Mouse (Mus musculus) lung, embryonic 15.5 days (tissue): Measurements from ENCODE around the gene Dcun1d4. TPM values are rescaled to one million over a fixed set of nuclear protein-coding genes. Genes with fewer than 3 reads are reported as not detected.

Experiments used
- ATAC-seq: fragments of 200-750 bp; cut with Nextera tagmentation; 2 replicates; pipeline ENCODE4 v1.8.0; 2017; ENCODE audit warnings: moderate number of reproducible peaks, borderline replicate concordance; ENCODE audit not compliant: low FRiP score, low TSS enrichment; ENCODE audit errors: extremely low read depth
- H3K27ac ChIP-seq: fragments of 300-500 bp; sonication (generic); 2 replicates; pipeline ENCODE4 v1.5.1; 2015; ENCODE audit warnings: moderate library complexity, mild to moderate bottlenecking, inconsistent platforms
- H3K27me3 ChIP-seq: fragments of 300-500 bp; sonication (generic); 2 replicates; pipeline ENCODE4 v1.6.1; 2015; ENCODE audit warnings: inconsistent platforms
- H3K36me3 ChIP-seq: fragments of 300-500 bp; sonication (generic); 2 replicates; pipeline ENCODE4 v1.6.1; 2015; ENCODE audit warnings: inconsistent platforms
- H3K4me1 ChIP-seq: fragments of 300-500 bp; sonication (generic); 2 replicates; pipeline ENCODE4 v1.6.1; 2015; ENCODE audit warnings: inconsistent platforms
- H3K4me2 ChIP-seq: fragments of 300-500 bp; sonication (generic); 2 replicates; pipeline ENCODE4 v1.6.1; 2015; ENCODE audit warnings: inconsistent platforms, mild to moderate bottlenecking, moderate library complexity
- H3K4me3 ChIP-seq: fragments of 300-500 bp; sonication (generic); 2 replicates; pipeline ENCODE4 v1.5.1; 2015; ENCODE audit warnings: mild to moderate bottlenecking, inconsistent platforms
- H3K9ac ChIP-seq: fragments of 300-500 bp; sonication (generic); 2 replicates; pipeline ENCODE4 v1.6.1; 2015; ENCODE audit warnings: inconsistent platforms
- H3K9me3 ChIP-seq: fragments of 300-500 bp; sonication (generic); 2 replicates; pipeline ENCODE4 v1.6.1; 2016; ENCODE audit warnings: inconsistent platforms
- WGBS: fragments of 180-500 bp; shearing (Covaris S2); methylation state at CpG from one replicate; pipeline ENCODE4 v1.1.7; 2015; 5-methylcytosine and 5-hydroxymethylcytosine counted together
- polyA plus RNA-seq: library from polyadenylated mRNA; unstranded; fragments of >200 nt; fragmentation: Nextera tagmentation; extraction: Ambion mirVana; gene quantifications from 2 replicates; pipeline ENCODE4 v1.2.1, GENCODE M21; 2015

The Dcun1d4 gene
- polyA plus RNA-seq, 1 experiment from 2014 or later = 21.3 TPM

DNA sequence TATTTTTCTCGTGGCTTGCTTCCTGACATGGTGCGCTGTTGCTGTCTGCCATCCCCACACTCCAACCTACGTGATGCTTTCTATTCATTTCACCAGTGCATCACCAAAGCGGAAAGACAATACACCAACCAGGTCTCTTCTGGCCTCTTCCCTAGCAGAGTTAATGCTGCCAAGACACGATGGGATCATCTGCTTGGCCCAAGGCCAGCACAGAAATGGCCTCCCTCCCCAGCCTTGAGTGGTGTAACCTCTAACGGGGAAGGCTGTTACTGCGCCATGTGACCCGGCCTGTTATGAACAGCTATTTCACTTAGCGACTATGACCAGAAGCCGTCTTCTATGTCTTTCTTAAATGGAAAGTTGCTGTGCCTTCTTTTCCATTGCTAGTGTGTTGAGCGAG, 73.1 kb downstream of the Dcun1d4 start:
- Histone ChIP-seq H3K9me3 (no peaks in the 10 kb centered on the region), H3K4me3 (no peak overlapping the region), H3K36me3 (0 out of 2 replicates have a peak, but pooled peaks cover 6% of the 10 kb centered on the region), H3K27me3 (no peaks in the 10 kb centered on the region), H3K4me1 (peaks cover 18% of the 10 kb centered on the region; the same call in 1 of the 2 replicates), H3K9ac (no peak overlapping the region), H3K4me2 (no peak overlapping the region), H3K27ac (0 out of 2 replicates have a peak overlapping the region, but pooled peaks have one; percentile 55)
- ATAC-seq = no peak
- WGBS = 90% methylated on average over 11 of the region's 11 CpGs

DNA sequence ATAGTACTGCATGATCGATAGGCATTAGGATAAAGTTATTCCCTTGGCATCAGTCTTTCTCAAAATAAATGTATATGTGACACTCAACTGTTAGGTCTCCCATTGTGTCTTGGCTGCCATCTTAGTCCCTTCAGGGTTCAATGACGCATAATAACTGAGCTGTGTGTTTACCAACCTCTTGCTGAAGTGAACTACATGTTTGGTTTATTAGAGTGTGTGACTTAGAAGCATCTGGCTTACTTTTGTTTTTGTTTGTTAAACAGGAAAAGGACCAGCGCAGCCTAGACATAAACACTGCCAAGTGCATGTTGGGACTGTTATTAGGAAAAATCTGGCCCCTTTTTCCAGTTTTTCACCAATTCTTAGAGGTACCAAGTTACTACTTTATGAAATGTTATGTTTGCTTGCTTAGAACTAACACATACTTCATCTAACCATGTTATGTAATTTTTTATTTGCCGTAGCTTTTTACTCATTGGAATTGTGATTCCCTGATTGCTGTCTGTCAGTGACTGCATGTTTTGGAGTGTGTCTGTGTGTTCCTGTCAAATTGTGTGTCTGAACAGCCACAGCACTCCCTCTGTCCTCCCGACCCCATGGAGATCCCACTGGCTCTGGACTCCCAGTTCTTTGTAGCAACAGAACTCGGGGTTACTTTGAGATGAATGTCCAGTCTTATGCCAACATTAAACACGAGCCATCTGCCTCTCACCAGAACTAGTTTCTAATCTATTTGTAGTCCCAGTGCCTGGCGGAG, 74.5 kb downstream of the Dcun1d4 start:
- H3K27ac ChIP-seq = peak overlapping the region; percentile 55
- peak; percentile 71 for ATAC-seq

DNA sequence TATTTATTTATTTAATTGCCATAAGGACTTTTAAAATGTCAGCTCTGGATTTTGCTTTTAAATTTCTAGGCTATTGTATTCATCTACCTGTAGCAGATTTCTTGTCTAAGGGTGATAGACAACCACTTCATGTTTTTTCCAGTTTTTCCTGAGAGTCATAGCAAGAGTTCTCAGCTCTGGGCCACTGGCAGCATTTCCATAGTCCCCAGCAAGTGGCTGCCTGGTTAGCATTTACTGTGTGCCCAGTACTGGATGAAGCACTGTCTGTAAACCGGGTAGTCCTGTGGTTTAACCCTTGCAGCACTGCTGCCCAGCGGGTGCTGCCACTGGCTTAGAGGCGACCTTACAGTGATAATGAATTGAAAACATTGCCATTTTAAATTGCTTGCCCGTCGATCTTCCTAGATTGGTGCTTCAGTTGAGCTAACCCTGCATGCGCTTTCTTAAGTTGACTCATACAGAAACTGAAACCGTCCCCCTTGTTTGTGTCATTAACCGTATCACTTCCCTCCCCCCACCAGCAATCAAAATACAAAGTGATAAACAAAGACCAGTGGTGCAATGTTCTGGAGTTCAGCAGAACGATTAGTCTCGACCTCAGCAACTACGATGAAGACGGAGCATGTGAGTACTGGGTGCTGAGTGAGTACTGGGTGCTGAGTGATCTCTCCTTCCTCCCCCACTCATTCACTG, 76.1 kb downstream of the Dcun1d4 start:
- no peak for ATAC-seq
- H3K27ac ChIP-seq = no peak overlapping the region
- H3K4me2 ChIP-seq = no peak overlapping the region

More for the DNA sequence above, 74.5 kb downstream of the Dcun1d4 start:
- Histone ChIP-seq H3K4me3 (no peak overlapping the region), H3K9ac (no peak overlapping the region), H3K27me3 (no peaks in the 10 kb centered on the region), H3K4me2 (no peak overlapping the region), H3K9me3 (no peaks in the 10 kb centered on the region), H3K36me3 (peaks cover 6% of the 10 kb centered on the region; the same call in 1 of the 2 replicates), H3K4me1 (peaks cover 21% of the 10 kb centered on the region; the same call in 1 of the 2 replicates)
- WGBS = 58% methylated on average over 8 of the region's 8 CpGs

DNA sequence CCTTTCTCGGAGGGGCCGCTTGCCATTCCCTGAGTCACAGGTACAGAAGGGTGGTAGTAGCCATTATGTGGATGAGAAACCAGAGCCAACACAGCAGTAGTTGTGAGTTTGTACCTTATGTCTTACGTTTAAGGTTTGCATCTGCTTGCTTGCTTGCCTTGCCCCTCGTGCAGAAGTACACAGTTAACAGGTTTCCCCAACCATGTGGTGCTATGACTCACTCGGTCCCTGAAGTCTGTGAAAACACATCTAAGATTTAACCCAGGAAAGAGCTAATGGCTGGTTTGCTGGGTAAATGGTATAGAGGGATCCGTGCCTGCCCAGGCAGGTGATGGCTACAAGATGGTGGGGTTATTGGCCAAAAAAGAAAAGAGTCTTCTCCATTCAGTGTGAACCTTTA, 78.0 kb downstream of the Dcun1d4 start:
- H3K36me3 ChIP-seq = peaks cover 2% of the 10 kb centered on the region; the same call in 1 of the 2 replicates
- H3K4me3 ChIP-seq = no peak overlapping the region
- 90% methylated on average over 6 of the region's 6 CpGs for whole genome bisulfite sequencing
- no peak overlapping the region for H3K9ac ChIP-seq
- ATAC-seq = no peak
- H3K4me2 ChIP-seq = no peak overlapping the region
- no peaks in the 10 kb centered on the region for H3K9me3 ChIP-seq
- no peaks in the 10 kb centered on the region for H3K27me3 ChIP-seq
- H3K4me1 ChIP-seq = peaks cover 21% of the 10 kb centered on the region; the same call in 1 of the 2 replicates
- H3K27ac ChIP-seq = no peak overlapping the region

More for the DNA sequence above, 76.1 kb downstream of the Dcun1d4 start:
- Histone ChIP-seq H3K4me3 (no peak overlapping the region), H3K27me3 (no peaks in the 10 kb centered on the region), H3K9ac (no peak overlapping the region), H3K9me3 (no peaks in the 10 kb centered on the region), H3K4me1 (peaks cover 21% of the 10 kb centered on the region; the same call in 1 of the 2 replicates), H3K36me3 (peaks cover 6% of the 10 kb centered on the region; the same call in 1 of the 2 replicates)
- WGBS = 76% methylated on average over 12 of the region's 12 CpGs

DNA sequence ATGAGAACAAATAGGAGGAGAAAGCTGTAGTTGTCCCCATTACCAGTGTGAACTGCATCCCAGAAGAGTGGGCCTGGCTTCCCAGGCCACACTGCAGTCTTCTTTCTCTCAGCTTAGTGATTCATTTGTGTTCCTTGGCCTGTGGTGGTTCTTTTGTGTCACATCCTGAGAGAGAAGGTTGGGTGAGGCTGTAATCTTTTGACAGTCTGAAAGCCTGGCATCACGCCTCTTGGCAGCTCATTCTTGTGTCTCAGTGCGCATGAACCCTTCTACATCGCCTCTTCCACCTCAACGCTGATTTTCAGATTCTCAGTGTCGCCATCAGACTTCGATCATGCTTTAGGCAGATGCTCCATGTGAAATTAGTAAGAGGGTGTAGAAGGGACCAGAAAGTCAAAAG, 83.2 kb downstream of the Dcun1d4 start:
- ATAC-seq = no peak
- H3K27ac ChIP-seq = no peak overlapping the region
- no peak overlapping the region for H3K9ac ChIP-seq
- H3K4me3 ChIP-seq = no peak overlapping the region
- 0 out of 2 replicates have a peak, but pooled peaks cover 3% of the 10 kb centered on the region for H3K4me1 ChIP-seq
- H3K4me2 ChIP-seq = no peak overlapping the region
- no peaks in the 10 kb centered on the region for H3K9me3 ChIP-seq
- WGBS = 91% methylated on average over 6 of the region's 6 CpGs
- no peaks in the 10 kb centered on the region; the same call in 1 of the 2 replicates for H3K36me3 ChIP-seq
- no peaks in the 10 kb centered on the region for H3K27me3 ChIP-seq

DNA sequence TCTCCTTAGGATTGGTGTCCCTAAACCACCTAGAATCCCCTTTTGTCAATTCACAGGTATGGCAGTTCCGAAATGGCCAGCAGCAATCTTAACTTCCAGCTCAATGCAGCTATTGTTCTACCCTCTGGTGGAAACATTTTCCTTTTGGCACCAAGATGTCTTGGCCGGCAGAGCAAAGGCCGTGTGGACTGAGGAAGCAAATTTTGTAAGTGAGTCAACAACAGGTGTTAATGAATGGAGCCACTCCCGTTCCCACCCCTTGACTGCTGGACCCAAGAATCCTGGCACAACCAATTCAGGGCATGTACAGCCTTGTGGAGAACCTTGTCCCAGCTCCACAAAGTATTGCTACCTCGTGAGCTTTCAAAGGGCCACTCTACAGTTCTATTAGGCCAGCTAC, 85.3 kb downstream of the Dcun1d4 start:
- no peak for ATAC-seq
- Histone ChIP-seq H3K9me3 (no peaks in the 10 kb centered on the region), H3K9ac (no peak overlapping the region), H3K4me1 (no peaks in the 10 kb centered on the region), H3K27ac (0 out of 2 replicates have a peak overlapping the region, but pooled peaks have one; percentile 3), H3K4me3 (no peak overlapping the region), H3K36me3 (no peaks in the 10 kb centered on the region), H3K27me3 (no peaks in the 10 kb centered on the region), H3K4me2 (no peak overlapping the region)
- 62% methylated on average over 5 of the region's 5 CpGs for WGBS

DNA sequence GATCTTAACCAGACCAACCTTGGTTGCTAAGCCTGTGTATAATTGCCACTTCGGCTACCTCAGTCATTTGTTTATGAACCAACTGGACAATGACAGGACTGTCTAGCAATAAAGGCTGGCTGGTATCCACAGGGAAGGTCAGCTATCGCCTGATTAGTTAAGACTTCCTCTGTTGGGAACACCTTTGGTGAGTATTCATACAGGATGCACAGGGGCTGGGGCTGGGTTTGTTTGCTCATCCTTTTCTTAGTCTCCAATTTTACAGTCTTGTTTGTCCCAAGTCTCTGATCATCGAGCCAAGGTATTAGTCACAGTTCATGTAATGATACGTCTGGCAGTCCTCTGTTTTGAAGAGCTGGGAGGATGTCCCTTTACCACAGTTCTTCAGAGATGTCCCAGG, 86.1 kb downstream of the Dcun1d4 start:
- no peaks in the 10 kb centered on the region for H3K36me3 ChIP-seq
- no peaks in the 10 kb centered on the region for H3K9me3 ChIP-seq
- no peaks in the 10 kb centered on the region for H3K4me1 ChIP-seq
- no peak overlapping the region for H3K27ac ChIP-seq
- H3K4me3 ChIP-seq = no peak overlapping the region
- no peak for ATAC-seq
- no peak overlapping the region for H3K9ac ChIP-seq
- H3K4me2 ChIP-seq = no peak overlapping the region
- WGBS = 79% methylated on average over 4 of the region's 4 CpGs
- no peaks in the 10 kb centered on the region for H3K27me3 ChIP-seq

DNA sequence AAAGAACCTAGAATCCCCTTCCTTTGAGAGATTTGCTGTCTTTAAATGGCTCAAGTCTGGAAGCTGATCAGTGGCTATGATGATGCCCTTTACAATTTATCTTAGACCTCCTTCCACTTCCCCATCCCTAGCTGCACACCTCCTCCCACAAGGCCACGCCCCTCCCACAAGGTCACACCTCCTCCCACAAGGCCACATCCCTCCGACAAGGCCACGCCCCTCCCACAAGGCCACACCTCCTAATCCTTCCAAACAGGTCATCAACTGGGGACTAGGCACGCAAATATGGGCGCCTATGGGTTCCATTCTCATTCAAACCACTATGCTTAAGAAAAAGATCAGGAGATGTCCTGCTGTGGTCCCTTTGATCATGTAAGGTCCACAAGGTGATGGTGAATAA, 88.4 kb downstream of the Dcun1d4 start:
- no peak for ATAC-seq
- H3K9ac ChIP-seq = no peak overlapping the region
- H3K27me3 ChIP-seq = no peaks in the 10 kb centered on the region
- H3K4me3 ChIP-seq = no peak overlapping the region
- H3K4me1 ChIP-seq = no peaks in the 10 kb centered on the region
- H3K36me3 ChIP-seq = no peaks in the 10 kb centered on the region
- H3K9me3 ChIP-seq = no peaks in the 10 kb centered on the region
- 75% methylated on average over 5 of the region's 5 CpGs for WGBS
- H3K4me2 ChIP-seq = no peak overlapping the region
- H3K27ac ChIP-seq = no peak overlapping the region

DNA sequence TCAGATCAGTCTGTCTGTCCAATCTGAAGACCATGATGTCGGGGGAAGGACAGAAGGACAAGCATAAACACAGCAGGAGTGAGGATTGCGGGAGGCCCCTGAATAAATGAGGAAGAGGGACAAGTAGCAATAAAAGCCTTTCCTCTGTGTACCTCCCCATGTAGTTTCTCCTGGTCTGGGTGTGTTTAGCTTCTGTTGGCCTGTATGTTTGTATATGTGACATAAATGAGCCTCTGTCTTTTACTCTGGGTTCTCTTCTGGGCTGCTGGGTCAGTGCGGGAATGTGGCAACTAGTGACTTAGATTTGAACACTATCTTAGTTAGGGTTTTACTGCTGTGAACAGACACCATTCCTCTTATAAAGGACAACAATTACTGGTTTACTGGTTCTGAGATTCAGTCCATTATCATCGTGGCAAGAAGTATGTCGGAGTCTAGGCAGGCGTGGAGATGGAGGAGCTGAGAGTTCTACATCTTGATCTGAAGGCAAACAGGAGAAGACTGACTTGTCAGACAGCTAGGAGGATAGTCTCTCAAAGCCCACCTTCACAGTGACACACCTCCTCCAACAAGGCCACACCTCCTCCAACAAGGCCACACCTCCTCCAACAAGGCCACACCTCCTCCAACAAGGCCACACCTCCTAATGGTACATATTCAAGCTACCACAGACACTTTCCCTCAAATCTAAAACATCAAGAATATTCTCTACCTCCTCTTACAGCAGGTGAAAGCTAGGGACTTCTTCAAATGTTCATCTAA, 90.8 kb downstream of the Dcun1d4 start:
- no peak overlapping the region for H3K9ac ChIP-seq
- 86% methylated on average over 6 of the region's 6 CpGs for WGBS

DNA sequence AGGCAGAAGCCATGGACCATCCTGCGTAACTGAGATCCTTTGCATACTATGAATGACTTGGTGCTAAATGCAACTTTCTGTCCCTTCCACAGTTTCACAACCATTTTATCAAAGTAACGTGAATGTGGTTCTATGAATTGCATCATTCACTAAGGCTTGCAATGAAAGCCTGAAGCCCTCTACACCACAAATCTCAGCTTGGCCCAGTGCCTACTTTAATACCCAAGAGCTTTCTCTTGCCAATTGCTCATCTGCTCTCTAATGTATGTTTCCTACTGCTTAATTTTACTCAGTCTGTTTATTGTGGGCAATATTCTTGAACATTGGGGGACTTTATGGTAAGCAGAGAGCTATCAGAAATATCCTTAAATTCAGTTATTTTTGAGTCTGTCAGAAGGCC, 92.0 kb downstream of the Dcun1d4 start:
- H3K9ac ChIP-seq = no peak overlapping the region
- ATAC-seq = no peak
- H3K27ac ChIP-seq = no peak overlapping the region
- H3K4me3 ChIP-seq = no peak overlapping the region
- no peaks in the 10 kb centered on the region for H3K36me3 ChIP-seq
- no peaks in the 10 kb centered on the region for H3K4me1 ChIP-seq
- no peaks in the 10 kb centered on the region for H3K27me3 ChIP-seq
- WGBS = 65% methylated on average over 2 of the region's 2 CpGs
- H3K4me2 ChIP-seq = no peak overlapping the region
- H3K9me3 ChIP-seq = no peaks in the 10 kb centered on the region

More for the DNA sequence above, 90.8 kb downstream of the Dcun1d4 start:
- H3K36me3 ChIP-seq = no peaks in the 10 kb centered on the region
- H3K4me2 ChIP-seq = no peak overlapping the region
- no peaks in the 10 kb centered on the region for H3K4me1 ChIP-seq
- no peak overlapping the region for H3K4me3 ChIP-seq
- ATAC-seq = no peak
- no peak overlapping the region for H3K27ac ChIP-seq
- no peaks in the 10 kb centered on the region for H3K27me3 ChIP-seq
- no peaks in the 10 kb centered on the region for H3K9me3 ChIP-seq

DNA sequence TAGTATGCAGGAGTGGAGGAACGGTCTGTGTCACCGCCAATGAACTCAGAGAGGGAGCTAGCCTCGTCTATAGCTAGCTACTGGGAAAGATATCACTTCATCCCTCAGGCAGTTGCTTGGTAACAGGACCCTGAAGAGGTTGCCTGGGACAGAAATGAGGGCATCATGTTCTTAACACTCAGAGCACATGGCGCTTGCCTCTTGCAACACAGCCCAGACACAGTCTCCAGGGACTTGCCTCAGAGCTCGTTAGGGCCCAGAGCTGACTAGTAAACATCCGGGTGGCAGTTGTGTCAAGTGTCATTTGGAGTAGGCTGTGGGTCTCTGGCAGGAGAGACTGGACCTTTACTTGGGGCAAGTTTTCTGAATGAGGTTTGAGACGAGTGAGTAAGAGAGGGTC, 93.0 kb downstream of the Dcun1d4 start:
- Histone ChIP-seq H3K27ac (no peak overlapping the region), H3K4me2 (no peak overlapping the region), H3K27me3 (no peaks in the 10 kb centered on the region), H3K9ac (no peak overlapping the region), H3K9me3 (no peaks in the 10 kb centered on the region), H3K4me1 (no peaks in the 10 kb centered on the region), H3K36me3 (no peaks in the 10 kb centered on the region), H3K4me3 (no peak overlapping the region)
- 50% methylated on average over 7 of the region's 7 CpGs for WGBS
- no peak for ATAC-seq
